Mouse (Mus musculus): Measurements from ENCODE around the gene Gm14322. TPM values are rescaled to one million over a fixed set of nuclear protein-coding genes. Genes with fewer than 3 reads are reported as not detected.
"Not testable (repeated sequence)": the region's sequence is repeated elsewhere in the genome, so short reads cannot be mapped to it uniquely, and the experiment has no call there.

The Gm14322 gene
- 10 to 100 TPM; 29.2 to 38.7 TPM for total RNA-seq (2021)

DNA sequence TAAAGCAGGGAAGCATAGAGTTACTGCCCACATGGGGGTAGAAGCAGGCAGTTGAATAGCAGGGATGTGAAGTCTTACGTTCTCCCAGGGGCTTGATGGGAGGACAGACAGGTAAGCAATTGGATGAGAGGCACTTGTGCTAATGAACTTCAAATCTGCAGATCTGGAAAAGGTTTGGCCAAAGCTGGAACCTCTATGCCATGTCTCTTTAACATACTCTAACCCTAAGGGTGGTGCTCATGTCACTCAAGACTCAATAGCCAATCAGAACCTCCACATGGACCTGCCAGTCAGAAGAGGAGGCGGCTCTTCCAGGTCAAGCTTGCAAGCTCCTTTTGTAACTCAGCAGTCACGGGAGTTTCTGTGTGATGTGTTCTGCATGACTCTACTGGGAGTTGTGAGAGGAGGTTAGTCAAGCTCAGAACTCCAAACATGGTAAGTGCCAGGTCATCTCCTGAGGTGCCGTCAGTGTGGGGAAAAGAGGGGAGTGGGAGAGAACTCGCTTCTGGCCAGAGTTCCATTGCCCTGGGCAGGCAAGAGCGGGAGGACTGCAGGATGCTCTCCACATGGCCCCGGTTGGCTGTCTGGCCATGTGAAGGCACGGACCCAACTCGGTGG lies at the start of gene Gm14322:
Gene Gm14322, plus strand, starts transcription at position 348 of the 618 bp plus-strand sequence.
- intact Hi-C loops (cut with DNase I) = not testable (repeated sequence)
- peak; percentile 54 to 70 for DNase-seq (ENCODE audit: low spot score in 2 of 2)

DNA sequence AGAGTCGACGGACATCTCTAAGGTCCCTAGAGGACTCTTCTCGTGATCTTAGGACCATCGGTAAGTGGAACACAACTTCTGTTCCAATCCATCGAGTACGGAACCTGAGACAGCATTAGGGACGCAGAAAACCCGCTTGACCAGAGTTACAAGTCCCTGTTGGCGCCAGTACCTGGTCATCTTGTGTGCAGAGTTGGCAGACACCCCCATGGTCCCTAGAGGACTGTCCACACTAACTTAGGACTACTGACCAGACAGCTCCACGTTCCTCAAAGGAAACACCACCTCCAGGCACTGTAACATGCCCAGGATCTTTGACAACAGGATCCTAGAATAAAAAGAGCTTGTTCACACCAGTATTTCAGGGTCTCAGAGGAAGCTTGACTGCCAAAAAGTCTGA lies 17.6 kb upstream of the Gm14322 start:
- DNase-seq (ENCODE audit: low spot score in 2 of 2); intact Hi-C loops (cut with DNase I): not testable (repeated sequence)

- intact Hi-C loops (cut with DNase I); DNase-seq (ENCODE audit: low spot score in 2 of 2): not testable (repeated sequence)
Measured at GRCm38 (mm10) chr2:177787351-177787750, 28.3 kb downstream of the Gm14322 start.

DNA sequence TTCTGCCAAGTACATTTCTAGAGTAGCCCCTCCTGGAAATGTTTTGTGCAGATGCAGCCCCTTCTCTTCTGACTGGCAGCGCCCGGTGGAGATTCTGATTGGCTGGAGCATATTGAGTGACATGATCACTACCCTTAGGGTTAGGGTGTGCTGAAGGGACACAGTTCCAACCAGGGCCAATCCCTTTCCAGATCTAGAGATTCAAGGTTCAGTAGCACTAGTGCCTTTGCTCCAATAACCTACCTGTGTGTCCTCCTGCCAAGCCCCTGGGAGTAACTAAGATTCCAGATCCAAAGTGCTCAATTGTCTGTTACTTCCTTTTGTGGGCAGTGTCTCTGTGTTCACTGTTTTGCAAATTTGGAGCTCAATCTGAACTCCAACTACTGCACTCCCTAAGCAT lies 47.1 kb downstream of the Gm14322 start:
- intact Hi-C loops (cut with DNase I); DNase-seq (ENCODE audit: low spot score in 2 of 2): not testable (repeated sequence)

Other genes with a start within 250 kb of the Gm14322 start
- gene Gm14406, start 181.1 kb upstream of the Gm14322 start, total RNA-seq (2021) = under 1 TPM in 1 of 2 experiments, not detected in 1; 0.88 TPM
- gene Gm14325, start 81.0 kb downstream of the Gm14322 start, total RNA-seq (2021) = 100 to 1,000 TPM; 109 to 131 TPM
- gene Gm14327, start 137.8 kb downstream of the Gm14322 start, total RNA-seq (2021) = 1 to 10 TPM; 5.3 to 6.4 TPM
- gene Zfp972, start 166.3 kb downstream of the Gm14322 start, total RNA-seq (2021) = 1 to 10 TPM in 1 of 2 experiments, under 1 TPM in 1; 0.84 to 1.1 TPM
- 10 to 100 TPM; 48.8 to 50.2 TPM for gene Gm14326, start 198.0 kb downstream of the Gm14322 start, total RNA-seq (2021)